Mouse (Mus musculus): ENCODE measurements around the gene Cyfip1. TPM values are rescaled to one million over a fixed set of nuclear protein-coding genes. Genes with fewer than 3 reads are reported as not detected.

The Cyfip1 gene
- polyA plus RNA-seq, 1 experiment from 2014 or later = 54.8 TPM

GRCm38 (mm10) chr7:55855597-55855996, 14.1 kb downstream of the Cyfip1 start:
- 82% methylated on average over 3 of the region's 3 CpGs for WGBS
- peaks cover 7 to 19% of the 10 kb centered on the region in 2 experiments for H3K4me1 ChIP-seq (ENCODE audit: control insufficient read depth in 2 of 2, insufficient read depth in 2 of 2, low read length in 2 of 2)
- ATAC-seq (ENCODE audit: insufficient number of reproducible peaks, insufficient read depth, low FRiP score, low read depth) = no peak
- H3K36me3 ChIP-seq (ENCODE audit: control insufficient read depth, insufficient read depth, low read length) = no peaks in the 10 kb centered on the region
- H3K9me3 ChIP-seq (ENCODE audit: control insufficient read depth, low read length) = no peaks in the 10 kb centered on the region
- no peak overlapping the region for H3K4me3 ChIP-seq (ENCODE audit: control insufficient read depth in 1 of 2, insufficient read depth in 1 of 2, low read depth in 1 of 2, low read length in 2 of 2)
- no peak overlapping the region for H3K9ac ChIP-seq (ENCODE audit: low read length)
- H3K27ac ChIP-seq (replicated peaks in 1 of 2; ENCODE audit: control insufficient read depth in 1 of 2, insufficient read depth in 1 of 2, low read depth in 2 of 2, low read length in 2 of 2) = no peak overlapping the region
- H3K4me2 ChIP-seq (ENCODE audit: low read length) = no peak overlapping the region
- no peaks in the 10 kb centered on the region for H3K27me3 ChIP-seq (ENCODE audit: control insufficient read depth, insufficient read depth, low read length)

GRCm38 (mm10) chr7:55856741-55857140, 15.2 kb downstream of the Cyfip1 start:
- H3K36me3 ChIP-seq (ENCODE audit: control insufficient read depth, insufficient read depth, low read length) = no peaks in the 10 kb centered on the region
- WGBS = 97% methylated on average over 4 of the region's 4 CpGs
- H3K4me3 ChIP-seq (ENCODE audit: control insufficient read depth in 1 of 2, insufficient read depth in 1 of 2, low read depth in 1 of 2, low read length in 2 of 2) = no peak overlapping the region
- no peak overlapping the region for H3K4me2 ChIP-seq (ENCODE audit: low read length)
- peaks cover 4 to 21% of the 10 kb centered on the region in 2 experiments; a peak in 3 of 4 replicates for H3K4me1 ChIP-seq (ENCODE audit: control insufficient read depth in 2 of 2, insufficient read depth in 2 of 2, low read length in 2 of 2)
- no peaks in the 10 kb centered on the region for H3K9me3 ChIP-seq (ENCODE audit: control insufficient read depth, low read length)
- H3K27ac ChIP-seq (replicated peaks in 1 of 2; ENCODE audit: control insufficient read depth in 1 of 2, insufficient read depth in 1 of 2, low read depth in 2 of 2, low read length in 2 of 2) = no peak overlapping the region
- H3K9ac ChIP-seq (ENCODE audit: low read length) = no peak overlapping the region
- H3K27me3 ChIP-seq (ENCODE audit: control insufficient read depth, insufficient read depth, low read length) = no peaks in the 10 kb centered on the region
- no peak for ATAC-seq (ENCODE audit: insufficient number of reproducible peaks, insufficient read depth, low FRiP score, low read depth)

DNA sequence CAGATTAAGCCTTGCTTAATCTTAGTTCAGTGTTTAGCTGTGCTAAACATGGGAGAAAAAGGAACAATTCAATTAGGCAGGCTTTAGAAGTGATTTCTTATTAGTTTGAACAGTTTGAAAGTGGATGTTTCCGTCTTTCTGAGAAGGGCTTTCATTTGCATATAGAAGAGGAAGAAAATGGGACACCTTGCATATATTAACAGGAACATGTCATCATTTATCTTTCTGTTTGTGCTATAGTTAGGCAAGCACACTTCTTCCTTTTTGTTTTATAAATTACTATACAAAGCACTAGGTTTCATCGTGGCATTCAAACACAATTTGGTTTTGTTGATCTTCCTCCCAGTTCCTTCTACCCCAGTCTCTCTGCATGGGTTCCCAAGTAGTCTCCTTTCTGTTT, 16.2 kb downstream of the Cyfip1 start:
- H3K4me2 ChIP-seq (ENCODE audit: low read length) = no peak overlapping the region
- H3K4me3 ChIP-seq (ENCODE audit: control insufficient read depth in 1 of 2, insufficient read depth in 1 of 2, low read depth in 1 of 2, low read length in 2 of 2) = no peak overlapping the region
- no peaks in the 10 kb centered on the region for H3K27me3 ChIP-seq (ENCODE audit: control insufficient read depth, insufficient read depth, low read length)
- no peaks in the 10 kb centered on the region for H3K36me3 ChIP-seq (ENCODE audit: control insufficient read depth, insufficient read depth, low read length)
- no peak overlapping the region for H3K27ac ChIP-seq (replicated peaks in 1 of 2; ENCODE audit: control insufficient read depth in 1 of 2, insufficient read depth in 1 of 2, low read depth in 2 of 2, low read length in 2 of 2)
- 88% methylated on average over 2 of the region's 2 CpGs for WGBS
- no peak for ATAC-seq (ENCODE audit: insufficient number of reproducible peaks, insufficient read depth, low FRiP score, low read depth)
- no peak overlapping the region for H3K9ac ChIP-seq (ENCODE audit: low read length)
- peaks cover 4 to 21% of the 10 kb centered on the region in 2 experiments; a peak in 3 of 4 replicates for H3K4me1 ChIP-seq (ENCODE audit: control insufficient read depth in 2 of 2, insufficient read depth in 2 of 2, low read length in 2 of 2)
- no peaks in the 10 kb centered on the region for H3K9me3 ChIP-seq (ENCODE audit: control insufficient read depth, low read length)

GRCm38 (mm10) chr7:55858836-55859517, 17.4 kb downstream of the Cyfip1 start:
- no peak for ATAC-seq (ENCODE audit: insufficient number of reproducible peaks, insufficient read depth, low FRiP score, low read depth)
- Histone ChIP-seq H3K4me3 (ENCODE audit: control insufficient read depth in 1 of 2, insufficient read depth in 1 of 2, low read depth in 1 of 2, low read length in 2 of 2) (no peak overlapping the region), H3K9me3 (ENCODE audit: control insufficient read depth, low read length) (no peaks in the 10 kb centered on the region), H3K36me3 (ENCODE audit: control insufficient read depth, insufficient read depth, low read length) (no peaks in the 10 kb centered on the region), H3K4me2 (ENCODE audit: low read length) (no peak overlapping the region), H3K27me3 (ENCODE audit: control insufficient read depth, insufficient read depth, low read length) (no peaks in the 10 kb centered on the region), H3K4me1 (ENCODE audit: control insufficient read depth in 2 of 2, insufficient read depth in 2 of 2, low read length in 2 of 2) (peaks cover 4 to 21% of the 10 kb centered on the region in 2 experiments; a peak in 3 of 4 replicates), H3K9ac (ENCODE audit: low read length) (no peak overlapping the region), H3K27ac (replicated peaks in 1 of 2; ENCODE audit: control insufficient read depth in 1 of 2, insufficient read depth in 1 of 2, low read depth in 2 of 2, low read length in 2 of 2) (no peak overlapping the region)
- WGBS = 86% methylated on average over 3 of the region's 3 CpGs

GRCm38 (mm10) chr7:55859518-55859872, 17.9 kb downstream of the Cyfip1 start:
- H3K4me2 ChIP-seq (ENCODE audit: low read length) = no peak overlapping the region
- H3K4me1 ChIP-seq (ENCODE audit: control insufficient read depth in 2 of 2, insufficient read depth in 2 of 2, low read length in 2 of 2) = peaks cover 4 to 21% of the 10 kb centered on the region in 2 experiments; a peak in 3 of 4 replicates
- ATAC-seq (ENCODE audit: insufficient number of reproducible peaks, insufficient read depth, low FRiP score, low read depth) = no peak
- H3K9me3 ChIP-seq (ENCODE audit: control insufficient read depth, low read length) = no peaks in the 10 kb centered on the region
- H3K9ac ChIP-seq (ENCODE audit: low read length) = no peak overlapping the region
- no peaks in the 10 kb centered on the region for H3K27me3 ChIP-seq (ENCODE audit: control insufficient read depth, insufficient read depth, low read length)
- no peaks in the 10 kb centered on the region for H3K36me3 ChIP-seq (ENCODE audit: control insufficient read depth, insufficient read depth, low read length)
- no peak overlapping the region for H3K4me3 ChIP-seq (ENCODE audit: control insufficient read depth in 1 of 2, insufficient read depth in 1 of 2, low read depth in 1 of 2, low read length in 2 of 2)
- no peak overlapping the region for H3K27ac ChIP-seq (replicated peaks in 1 of 2; ENCODE audit: control insufficient read depth in 1 of 2, insufficient read depth in 1 of 2, low read depth in 2 of 2, low read length in 2 of 2)
- 74% methylated on average over 2 of the region's 2 CpGs for WGBS

DNA sequence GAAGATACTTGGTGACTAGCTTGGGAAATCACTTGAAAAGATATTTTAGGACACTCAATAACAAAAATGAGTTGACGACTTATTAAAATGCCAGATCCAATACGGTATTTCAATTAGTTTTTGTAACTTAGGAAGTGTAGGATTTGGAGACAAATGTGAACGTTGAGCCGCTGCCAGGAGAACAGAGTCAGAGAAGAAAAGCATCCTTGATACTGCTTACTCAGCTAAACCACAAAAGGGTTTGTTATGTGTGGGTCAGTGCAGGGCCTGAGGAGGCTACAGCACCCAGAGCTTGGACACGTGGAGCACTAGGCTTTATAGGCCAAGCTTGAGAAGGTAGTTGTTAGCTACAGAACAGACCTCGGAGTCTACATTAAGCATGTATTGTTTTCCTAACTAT, 18.4 kb downstream of the Cyfip1 start:
- H3K4me2 ChIP-seq (ENCODE audit: low read length) = no peak overlapping the region
- no peak overlapping the region for H3K9ac ChIP-seq (ENCODE audit: low read length)
- WGBS = 84% methylated on average over 6 of the region's 6 CpGs
- H3K9me3 ChIP-seq (ENCODE audit: control insufficient read depth, low read length) = no peaks in the 10 kb centered on the region
- H3K27me3 ChIP-seq (ENCODE audit: control insufficient read depth, insufficient read depth, low read length) = no peaks in the 10 kb centered on the region
- H3K4me1 ChIP-seq (ENCODE audit: control insufficient read depth in 2 of 2, insufficient read depth in 2 of 2, low read length in 2 of 2) = peaks cover 4 to 21% of the 10 kb centered on the region in 2 experiments; a peak in 3 of 4 replicates
- H3K36me3 ChIP-seq (ENCODE audit: control insufficient read depth, insufficient read depth, low read length) = no peaks in the 10 kb centered on the region
- ATAC-seq (ENCODE audit: insufficient number of reproducible peaks, insufficient read depth, low FRiP score, low read depth) = no peak
- H3K4me3 ChIP-seq (ENCODE audit: control insufficient read depth in 1 of 2, insufficient read depth in 1 of 2, low read depth in 1 of 2, low read length in 2 of 2) = no peak overlapping the region
- no peak overlapping the region for H3K27ac ChIP-seq (replicated peaks in 1 of 2; ENCODE audit: control insufficient read depth in 1 of 2, insufficient read depth in 1 of 2, low read depth in 2 of 2, low read length in 2 of 2)

GRCm38 (mm10) chr7:55861175-55861574, 19.6 kb downstream of the Cyfip1 start:
- no peak overlapping the region for H3K4me3 ChIP-seq (ENCODE audit: control insufficient read depth in 1 of 2, insufficient read depth in 1 of 2, low read depth in 1 of 2, low read length in 2 of 2)
- no peak overlapping the region for H3K27ac ChIP-seq (replicated peaks in 1 of 2; ENCODE audit: control insufficient read depth in 1 of 2, insufficient read depth in 1 of 2, low read depth in 2 of 2, low read length in 2 of 2)
- H3K9ac ChIP-seq (ENCODE audit: low read length) = no peak overlapping the region
- H3K4me1 ChIP-seq (ENCODE audit: control insufficient read depth in 2 of 2, insufficient read depth in 2 of 2, low read length in 2 of 2) = peaks cover 3 to 18% of the 10 kb centered on the region in 2 experiments; a peak in 3 of 4 replicates
- no peak for ATAC-seq (ENCODE audit: insufficient number of reproducible peaks, insufficient read depth, low FRiP score, low read depth)
- H3K27me3 ChIP-seq (ENCODE audit: control insufficient read depth, insufficient read depth, low read length) = no peaks in the 10 kb centered on the region
- 87% methylated on average over 4 of the region's 4 CpGs for WGBS
- H3K9me3 ChIP-seq (ENCODE audit: control insufficient read depth, low read length) = no peaks in the 10 kb centered on the region
- H3K4me2 ChIP-seq (ENCODE audit: low read length) = no peak overlapping the region
- no peaks in the 10 kb centered on the region for H3K36me3 ChIP-seq (ENCODE audit: control insufficient read depth, insufficient read depth, low read length)

- Histone ChIP-seq H3K4me2 (ENCODE audit: low read length) (no peak overlapping the region), H3K27me3 (ENCODE audit: control insufficient read depth, insufficient read depth, low read length) (no peaks in the 10 kb centered on the region), H3K36me3 (ENCODE audit: control insufficient read depth, insufficient read depth, low read length) (no peaks in the 10 kb centered on the region), H3K4me1 (ENCODE audit: control insufficient read depth in 2 of 2, insufficient read depth in 2 of 2, low read length in 2 of 2) (peaks cover 0 to 5% of the 10 kb centered on the region in 2 experiments; a peak in 2 of 4 replicates), H3K9ac (ENCODE audit: low read length) (no peak overlapping the region), H3K4me3 (ENCODE audit: control insufficient read depth in 1 of 2, insufficient read depth in 1 of 2, low read depth in 1 of 2, low read length in 2 of 2) (no peak overlapping the region), H3K9me3 (ENCODE audit: control insufficient read depth, low read length) (no peaks in the 10 kb centered on the region), H3K27ac (replicated peaks in 1 of 2; ENCODE audit: control insufficient read depth in 1 of 2, insufficient read depth in 1 of 2, low read depth in 2 of 2, low read length in 2 of 2) (no peak overlapping the region)
- no peak for ATAC-seq (ENCODE audit: insufficient number of reproducible peaks, insufficient read depth, low FRiP score, low read depth)
Measured at GRCm38 (mm10) chr7:55865044-55865443, 23.5 kb downstream of the Cyfip1 start.
